Mouse (Mus musculus) midbrain, embryonic 16.5 days (tissue): Measurements from ENCODE around the gene Bub1. TPM values are rescaled to one million over a fixed set of nuclear protein-coding genes. Genes with fewer than 3 reads are reported as not detected.

Source experiments
- ATAC-seq: fragments of 200-750 bp; cut with Nextera tagmentation; 2 replicates; pipeline ENCODE4 v1.8.0; 2017; ENCODE audit warnings: moderate TSS enrichment
- H3K27ac ChIP-seq: fragments of 300-500 bp; sonication (generic); 2 replicates; pipeline ENCODE4 v1.5.1; 2014; ENCODE audit warnings: mild to moderate bottlenecking, low read length, mixed read lengths
- H3K27me3 ChIP-seq: fragments of 300-500 bp; sonication (generic); 2 replicates; pipeline ENCODE4 v1.6.1; 2014; ENCODE audit warnings: low read depth, low read length, mixed read lengths; ENCODE audit not compliant: control insufficient read depth, insufficient read depth
- H3K36me3 ChIP-seq: fragments of 300-500 bp; sonication (generic); 2 replicates; pipeline ENCODE4 v1.6.1; 2014; ENCODE audit warnings: mild to moderate bottlenecking, low read length, moderate library complexity, mixed read lengths; ENCODE audit not compliant: control insufficient read depth, insufficient read depth
- H3K4me1 ChIP-seq: fragments of 300-500 bp; sonication (generic); 2 replicates; pipeline ENCODE4 v1.6.1; 2014; ENCODE audit warnings: mild to moderate bottlenecking, low read length, mixed read lengths; ENCODE audit not compliant: control insufficient read depth, insufficient read depth
- H3K4me2 ChIP-seq: fragments of 300-500 bp; sonication (generic); 2 replicates; pipeline ENCODE4 v1.6.1; 2014; ENCODE audit warnings: mild to moderate bottlenecking, low read length, mixed read lengths
- H3K4me3 ChIP-seq: fragments of 300-500 bp; sonication (generic); 2 replicates; pipeline ENCODE4 v1.5.1; 2014; ENCODE audit warnings: low read depth, mild to moderate bottlenecking, low read length, moderate library complexity, mixed read lengths
- H3K9ac ChIP-seq: fragments of 300-500 bp; sonication (generic); 2 replicates; pipeline ENCODE4 v1.6.1; 2014; ENCODE audit warnings: low read depth, low read length, mixed read lengths
- H3K9me3 ChIP-seq: fragments of 300-500 bp; sonication (generic); replicated peaks from 2 replicates; pipeline ENCODE4 v1.6.1; 2014; ENCODE audit warnings: mild to moderate bottlenecking, low read length, mixed read lengths; ENCODE audit not compliant: control insufficient read depth, poor library complexity, severe bottlenecking
- WGBS: fragments of 180-500 bp; shearing (Covaris S2); extraction: QIAGEN DNeasy Blood & Tissue Kit; methylation state at CpG from one replicate; pipeline ENCODE4 v1.1.7; 2014; 5-methylcytosine and 5-hydroxymethylcytosine counted together
- polyA plus RNA-seq: library from polyadenylated mRNA; unstranded; fragments of >200 nt; fragmentation: Nextera tagmentation; extraction: Ambion mirVana; gene quantifications from 2 replicates; pipeline ENCODE4 v1.2.1, GENCODE M21; 2015

Bub1 gene
- polyA plus RNA-seq, 1 experiment from 2014 or later: 4.3 TPM

- no peaks in the 10 kb centered on the region for H3K4me1 ChIP-seq
- WGBS: 95% methylated on average over 5 of the region's 5 CpGs
- H3K9me3 ChIP-seq: no peaks in the 10 kb centered on the region
- H3K27me3 ChIP-seq: no peaks in the 10 kb centered on the region
- no peak overlapping the region for H3K4me3 ChIP-seq
- no peak overlapping the region for H3K4me2 ChIP-seq
- H3K27ac ChIP-seq: no peak overlapping the region
- peaks cover 7% of the 10 kb centered on the region for H3K36me3 ChIP-seq
- no peak overlapping the region for H3K9ac ChIP-seq
- no peak for ATAC-seq
Observed at GRCm38 (mm10) chr2:127759157-127759880, 72.3 kb downstream of the Bub1 start.

- ATAC-seq: no peak
- Histone ChIP-seq H3K4me1 (no peaks in the 10 kb centered on the region), H3K27ac (no peak overlapping the region), H3K4me2 (no peak overlapping the region), H3K36me3 (peaks cover 4% of the 10 kb centered on the region), H3K4me3 (no peak overlapping the region), H3K27me3 (no peaks in the 10 kb centered on the region), H3K9ac (no peak overlapping the region), H3K9me3 (no peaks in the 10 kb centered on the region)
- WGBS: 45% methylated on average over 8 of the region's 8 CpGs
Observed at GRCm38 (mm10) chr2:127757171-127757570, 74.5 kb downstream of the Bub1 start.

DNA sequence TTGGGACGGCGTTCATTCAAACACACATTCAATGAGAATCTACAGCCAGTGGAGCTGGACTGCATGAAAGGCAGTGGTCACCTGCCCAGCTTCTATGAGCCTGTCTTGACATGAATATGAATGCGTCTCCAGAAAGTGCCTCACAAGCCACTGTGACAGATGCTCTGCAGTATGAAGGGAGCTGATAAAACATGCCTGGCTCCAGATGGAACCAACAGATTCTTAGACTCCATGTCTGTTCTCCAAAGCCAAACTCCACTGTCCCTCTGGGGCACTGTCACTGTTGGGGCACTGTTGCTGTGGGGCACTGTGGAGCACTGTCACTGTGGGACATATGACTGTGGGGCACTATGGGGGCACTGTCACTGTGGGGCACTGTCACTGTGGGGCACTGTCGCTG lies 77.6 kb downstream of the Bub1 start:
- no peak overlapping the region for H3K4me3 ChIP-seq
- H3K27me3 ChIP-seq: no peaks in the 10 kb centered on the region
- 91% methylated on average over 4 of the region's 4 CpGs for WGBS
- no peaks in the 10 kb centered on the region; the same call in none of the 2 replicates for H3K36me3 ChIP-seq
- H3K4me2 ChIP-seq: no peak overlapping the region
- no peak overlapping the region for H3K27ac ChIP-seq
- no peak overlapping the region for H3K9ac ChIP-seq
- no peaks in the 10 kb centered on the region for H3K9me3 ChIP-seq
- no peaks in the 10 kb centered on the region for H3K4me1 ChIP-seq
- no peak for ATAC-seq

DNA sequence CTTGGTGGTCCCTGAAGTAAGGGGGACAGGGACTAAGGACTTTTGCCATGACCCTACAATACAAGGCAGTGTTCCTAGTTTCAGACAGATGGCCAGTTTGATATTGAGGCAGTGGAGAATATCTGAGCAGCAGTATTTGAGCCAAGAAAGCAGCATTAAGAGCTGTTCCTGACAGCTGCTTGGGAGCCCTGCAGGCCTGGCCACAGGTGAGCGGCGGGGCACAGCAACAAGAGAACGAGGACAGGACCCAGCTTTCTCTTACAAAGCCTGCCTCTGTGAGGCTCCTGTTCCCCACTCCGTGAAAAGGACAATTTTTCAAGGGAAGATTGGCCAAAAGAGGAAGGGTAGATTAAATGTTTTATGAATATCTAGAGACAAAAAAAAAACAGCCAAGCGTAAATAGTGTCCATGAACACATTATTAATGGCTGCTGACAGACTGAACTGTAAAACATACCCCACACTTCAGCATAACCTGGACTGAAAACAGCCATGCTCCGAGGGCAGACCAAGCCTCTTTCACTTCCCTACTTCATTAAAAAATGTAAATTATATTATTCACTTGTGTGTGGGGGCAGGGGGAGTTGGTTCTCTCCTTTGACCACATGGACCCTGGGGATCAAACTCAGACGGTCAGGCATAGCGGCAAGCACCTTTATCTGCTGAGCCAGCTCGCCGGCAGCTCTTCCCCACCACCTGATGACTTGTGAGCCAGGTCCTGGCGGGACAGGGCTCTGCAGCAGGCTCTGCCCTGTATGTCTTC lies 79.6 kb downstream of the Bub1 start:
- Histone ChIP-seq H3K27ac (no peak overlapping the region), H3K9ac (no peak overlapping the region), H3K27me3 (no peaks in the 10 kb centered on the region), H3K36me3 (no peaks in the 10 kb centered on the region; the same call in 1 of the 2 replicates), H3K9me3 (no peaks in the 10 kb centered on the region), H3K4me2 (no peak overlapping the region), H3K4me3 (no peak overlapping the region), H3K4me1 (no peaks in the 10 kb centered on the region)
- ATAC-seq: no peak
- WGBS: 78% methylated on average over 11 of the region's 11 CpGs

Other genes with a start within 250 kb of the Bub1 start
- 6.4 and 7.0 TPM in 2 replicates for gene Zfp661, start 244.8 kb downstream of the Bub1 start, polyA plus RNA-seq
- 155 and 157 TPM in 2 replicates for gene Mrps5, start 244.6 kb downstream of the Bub1 start, polyA plus RNA-seq
- gene Mal, start 175.2 kb downstream of the Bub1 start, polyA plus RNA-seq: 1.3 and 2.0 TPM in 2 replicates
- gene Mall, start 101.9 kb downstream of the Bub1 start, polyA plus RNA-seq: 0.77 and 0.82 TPM in 2 replicates
- 17.0 and 18.2 TPM in 2 replicates for gene Nphp1, start 43.0 kb downstream of the Bub1 start, polyA plus RNA-seq
- gene Mtln, start 39.4 kb downstream of the Bub1 start, polyA plus RNA-seq: 40.6 and 47.4 TPM in 2 replicates
- gene Acoxl, start 7.0 kb upstream of the Bub1 start, polyA plus RNA-seq: not detected in 2 replicates